Mouse (Mus musculus) stomach, postnatal 0 days (tissue): ENCODE measurements at regions not wholly inside any gene's neighbourhood (a gene's known extent, or its start where the extent isn't known, plus 50 kb on each side); places are given as distances from the start of the nearest gene placed in this dataset.
"Not testable (repeated sequence)": the region's sequence is repeated elsewhere in the genome, so short reads cannot be mapped to it uniquely, and the experiment has no call there.

Experiments
- ATAC-seq: fragments of 200-750 bp; cut with Nextera tagmentation; 2 replicates; pipeline ENCODE4 v1.8.0; 2017; ENCODE audit not compliant: low FRiP score, low TSS enrichment
- DNase-seq: peaks from one replicate; pipeline ENCODE4 v3.0.0-alpha.2; 2016; ENCODE audit warnings: low spot score
- H3K27ac ChIP-seq: fragments of 300-500 bp; sonication (generic); replicated peaks from 2 replicates; pipeline ENCODE4 v1.5.1; 2014; ENCODE audit warnings: mild to moderate bottlenecking, control low read depth
- H3K27me3 ChIP-seq: fragments of 300-500 bp; sonication (generic); 2 replicates; pipeline ENCODE4 v1.6.1; 2014; ENCODE audit warnings: low read length; ENCODE audit not compliant: control insufficient read depth, insufficient read depth
- H3K36me3 ChIP-seq: fragments of 300-500 bp; sonication (generic); 2 replicates; pipeline ENCODE4 v1.6.1; 2014; ENCODE audit warnings: low read length, mixed read lengths; ENCODE audit not compliant: control insufficient read depth, insufficient read depth
- H3K4me1 ChIP-seq: fragments of 300-500 bp; sonication (generic); replicated peaks from 2 replicates; pipeline ENCODE4 v1.6.1; 2014; ENCODE audit warnings: antibody characterized with exemption; ENCODE audit not compliant: control insufficient read depth, insufficient read depth
- H3K4me2 ChIP-seq: fragments of 300-500 bp; sonication (generic); replicated peaks from 2 replicates; pipeline ENCODE4 v1.6.1; 2014; ENCODE audit warnings: low read depth, mild to moderate bottlenecking, control low read depth, moderate library complexity
- H3K4me3 ChIP-seq: fragments of 300-500 bp; sonication (generic); 2 replicates; pipeline ENCODE4 v1.5.1; 2014; ENCODE audit warnings: low read depth, low read length, control low read depth
- H3K9ac ChIP-seq: fragments of 300-500 bp; sonication (generic); 2 replicates; pipeline ENCODE4 v1.6.1; 2014; ENCODE audit warnings: mild to moderate bottlenecking, low read length, control low read depth, mixed read lengths
- H3K9me3 ChIP-seq: fragments of 300-500 bp; sonication (generic); 2 replicates; pipeline ENCODE4 v1.6.1; 2016; ENCODE audit warnings: low read length; ENCODE audit not compliant: control insufficient read depth
- CTCF ChIP-seq: IDR thresholded peaks from 2 replicates; pipeline ENCODE4 v1.5.1; 2016; ENCODE audit warnings: antibody characterized with exemption, low read depth, mild to moderate bottlenecking, moderate library complexity
- EP300 ChIP-seq: optimal IDR thresholded peaks from 2 replicates; pipeline ENCODE3; 2016; ENCODE audit warnings: antibody characterized with exemption
- WGBS: fragments of 180-500 bp; shearing (Covaris S2); extraction: QIAGEN DNeasy Blood & Tissue Kit; methylation state at CpG from one replicate; pipeline ENCODE4 v1.1.7; 2014; 5-methylcytosine and 5-hydroxymethylcytosine counted together

- Histone ChIP-seq H3K4me1 (no peaks in the 10 kb centered on the region), H3K9ac (no peak overlapping the region), H3K36me3 (no peaks in the 10 kb centered on the region), H3K9me3 (no peaks in the 10 kb centered on the region), H3K27ac (no peak overlapping the region), H3K4me3 (no peak overlapping the region), H3K27me3 (no peaks in the 10 kb centered on the region), H3K4me2 (no peak overlapping the region)
- TF ChIP-seq CTCF, result no peak
- TF ChIP-seq EP300, result no peak
- WGBS, result 65% methylated on average over 1 of the region's 1 CpGs
- ATAC-seq (no peak), DNase-seq (no peak)
Measured at GRCm38 (mm10) chr1:102303526-102303925, 2464.8 kb upstream of the Cdh20 start.

GRCm38 (mm10) chr1:102353136-102353535 is 2415.2 kb upstream of the Cdh20 start:
- TF ChIP-seq CTCF, result no peak
- no peak for TF ChIP-seq EP300
- Histone ChIP-seq H3K4me3 (no peak overlapping the region), H3K27ac (no peak overlapping the region), H3K9me3 (no peaks in the 10 kb centered on the region), H3K36me3 (no peaks in the 10 kb centered on the region), H3K4me2 (no peak overlapping the region), H3K9ac (no peak overlapping the region), H3K4me1 (no peaks in the 10 kb centered on the region), H3K27me3 (no peaks in the 10 kb centered on the region)
- ATAC-seq (no peak), DNase-seq (no peak)
- 89% methylated on average over 1 of the region's 1 CpGs for WGBS

GRCm38 (mm10) chr1:102357911-102358310 is 2410.4 kb upstream of the Cdh20 start:
- H3K27ac ChIP-seq, H3K4me3 ChIP-seq, H3K4me1 ChIP-seq, ATAC-seq, H3K36me3 ChIP-seq, H3K9me3 ChIP-seq, H3K4me2 ChIP-seq, H3K27me3 ChIP-seq, DNase-seq, H3K9ac ChIP-seq: not testable (repeated sequence)
- 83% methylated on average over 8 of the region's 8 CpGs for WGBS

GRCm38 (mm10) chr1:102378613-102379012 is 2389.7 kb upstream of the Cdh20 start:
- H3K9me3 ChIP-seq, result no peaks in the 10 kb centered on the region
- no peaks in the 10 kb centered on the region for H3K4me1 ChIP-seq
- no peak overlapping the region for H3K27ac ChIP-seq
- TF ChIP-seq EP300 (no peak), CTCF (peak; percentile 33)
- H3K4me3 ChIP-seq, result no peak overlapping the region
- H3K27me3 ChIP-seq, result no peaks in the 10 kb centered on the region
- 73% methylated on average over 1 of the region's 1 CpGs for WGBS
- ATAC-seq (no peak), DNase-seq (no peak)
- no peaks in the 10 kb centered on the region for H3K36me3 ChIP-seq
- no peak overlapping the region for H3K9ac ChIP-seq
- H3K4me2 ChIP-seq, result no peak overlapping the region
